Mouse (Mus musculus): ENCODE results near the gene Bbs5. TPM values are rescaled to one million over a fixed set of nuclear protein-coding genes. Genes with fewer than 3 reads are reported as not detected.

Gene Bbs5
- polyA plus RNA-seq, 1 experiment = 38.5 TPM

Other genes starting within 250 kb of the Bbs5 start
- gene Lrp2, start 61.1 kb upstream of the Bbs5 start, polyA plus RNA-seq (2012; rRNA removed) = 0.06 and 0.11 TPM in 2 replicates
- 0.34 and 0.42 TPM in 2 replicates for gene Klhl41, start 22.9 kb downstream of the Bbs5 start, polyA plus RNA-seq (2012; rRNA removed)
- gene Fastkd1, start 66.3 kb downstream of the Bbs5 start, polyA plus RNA-seq (2012; rRNA removed) = 14.7 and 15.1 TPM in 2 replicates
- 25.0 and 27.3 TPM in 2 replicates for gene Ppig, start 75.4 kb downstream of the Bbs5 start, polyA plus RNA-seq (2012; rRNA removed)
- 3.8 and 4.4 TPM in 2 replicates for gene Ccdc173, start 142.4 kb downstream of the Bbs5 start, polyA plus RNA-seq (2012; rRNA removed)
- gene Phospho2, start 142.5 kb downstream of the Bbs5 start, polyA plus RNA-seq (2012; rRNA removed) = 23.1 and 36.9 TPM in 2 replicates
- gene Klhl23, start 174.8 kb downstream of the Bbs5 start, polyA plus RNA-seq (2012; rRNA removed) = 36.7 and 39.9 TPM in 2 replicates
- gene Ssb, start 214.4 kb downstream of the Bbs5 start, polyA plus RNA-seq (2012; rRNA removed) = 113 and 130 TPM in 2 replicates
- 14.1 and 17.3 TPM in 2 replicates for gene Mettl5, start 238.4 kb downstream of the Bbs5 start, polyA plus RNA-seq (2012; rRNA removed)